Mouse (Mus musculus) small intestine, adult 2 months (tissue): Measurements from ENCODE around the gene Ccdc88c.

ENCODE experiments used
- CTCF ChIP-seq: fragments of 200-500 bp; IDR thresholded peaks from 2 replicates; pipeline ENCODE4 v1.5.1; 2012; ENCODE audit warnings: low read depth, mild to moderate bottlenecking, control low read depth, inconsistent platforms, low read length, moderate library complexity, mixed read lengths; ENCODE audit not compliant: insufficient replicate concordance, insufficient read length; ENCODE audit errors: extremely low read depth
- POLR2A ChIP-seq: fragments of 200-500 bp; IDR thresholded peaks from 2 replicates; pipeline ENCODE4 v1.6.1; 2012; ENCODE audit warnings: low read depth, mild to moderate bottlenecking, control low read depth, inconsistent platforms, low read length, moderate library complexity

GRCm38 (mm10) chr12:100907598-100908297, 121.1 kb downstream of the Ccdc88c start, which contains the start of gene Gpr68:
- no peak for TF ChIP-seq POLR2A
- TF ChIP-seq CTCF: no peak
